11 mouse cellular contexts compared by ENCODE assay signal in the genomic region with DNA sequence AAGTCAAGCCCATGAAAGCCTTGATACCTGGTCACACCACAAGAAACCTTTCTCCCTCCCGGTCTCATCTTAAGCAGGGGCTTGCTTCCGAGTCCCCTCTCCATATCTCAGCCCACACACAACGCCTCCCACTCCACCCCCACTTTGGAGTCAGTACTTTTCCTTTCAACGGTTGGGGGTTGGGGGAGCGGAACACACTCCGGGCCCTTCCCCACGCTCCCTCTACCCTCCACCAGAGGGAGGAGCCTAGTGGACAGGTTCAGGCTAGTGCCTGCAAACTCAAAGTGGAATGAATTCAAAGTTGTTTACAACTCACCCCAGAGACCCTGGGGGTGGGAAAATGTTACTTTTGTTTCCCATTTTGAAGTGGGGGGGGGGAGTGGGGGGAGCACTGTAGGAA. TPM values are rescaled to one million over a fixed set of nuclear protein-coding genes. Genes with fewer than 3 reads are reported as not detected.
DNase-seq lines count a peak whose midpoint lies in the region; ATAC-seq and TF ChIP-seq lines count a peak whose summit lies in the region.
"Had no signal": no experiment of that assay in that cellular context is flagged by ENCODE, and none has a peak within 500 bp of the region (broad histone marks: within the 10 kb centered on the region; RNA-seq: fewer than 3 reads in every experiment).

No protein-coding gene starts in this region.

- H3K4me1 ChIP-seq in lung, embryonic 15.5 days = peaks cover 59% of the 10 kb centered on the region
- peaks cover 46% of the 10 kb centered on the region for H3K4me1 ChIP-seq in embryonic facial prominence, embryonic 14.5 days (ENCODE audit: control insufficient read depth, insufficient read depth, low read length)
- peaks cover 40% of the 10 kb centered on the region for H3K4me1 ChIP-seq in small intestine, adult 2 months (ENCODE audit: control insufficient read depth, insufficient read depth, insufficient read length, low read length)
- 0 out of 2 replicates have a peak, but pooled peaks cover 7% of the 10 kb centered on the region for H3K4me1 ChIP-seq in forebrain, embryonic 11.5 days (replicated peaks; ENCODE audit: control insufficient read depth, insufficient read depth, low read length)
- H3K4me1 ChIP-seq: forebrain, embryonic 15.5 days; hindbrain, embryonic 15.5 days had no signal

- H3K9me3 ChIP-seq in lung, embryonic 15.5 days = no peaks in the 10 kb centered on the region
- H3K9me3 ChIP-seq in embryonic facial prominence, embryonic 14.5 days (ENCODE audit: control insufficient read depth, low read length) = no peaks in the 10 kb centered on the region
- H3K9me3 ChIP-seq in forebrain, embryonic 11.5 days (ENCODE audit: control insufficient read depth, low read length) = no peaks in the 10 kb centered on the region
- H3K9me3 ChIP-seq: forebrain, embryonic 15.5 days; hindbrain, embryonic 15.5 days; midbrain, embryonic 12.5 days had no signal

- no peak overlapping the region for H3K9ac ChIP-seq in lung, embryonic 15.5 days
- H3K9ac ChIP-seq in embryonic facial prominence, embryonic 14.5 days (ENCODE audit: low read depth, low read length) = no peak overlapping the region; the same call in 1 of the 2 replicates
- no peak overlapping the region for H3K9ac ChIP-seq in forebrain, embryonic 11.5 days (ENCODE audit: low read length)
- H3K9ac ChIP-seq: forebrain, embryonic 15.5 days; hindbrain, embryonic 15.5 days; midbrain, embryonic 12.5 days had no signal

- H3K4me2 ChIP-seq in lung, embryonic 15.5 days = peak overlapping the region; percentile 26; the same call in 1 of the 2 replicates
- H3K4me2 ChIP-seq in embryonic facial prominence, embryonic 14.5 days (ENCODE audit: low read depth, low read length) = peak overlapping the region; percentile 44
- H3K4me2 ChIP-seq in forebrain, embryonic 11.5 days (ENCODE audit: low read depth, low read length, severe bottlenecking) = no peak overlapping the region
- H3K4me2 ChIP-seq: forebrain, embryonic 15.5 days; hindbrain, embryonic 15.5 days; midbrain, embryonic 12.5 days had no signal

- 0 out of 2 replicates have a peak overlapping the region, but pooled peaks have one; percentile 15 for H3K27ac ChIP-seq in lung, embryonic 15.5 days
- peak overlapping the region; percentile 53 for H3K27ac ChIP-seq in embryonic facial prominence, embryonic 14.5 days (replicated peaks; ENCODE audit: low read depth, low read length)
- H3K27ac ChIP-seq in small intestine, adult 2 months (ENCODE audit: insufficient read depth, low read depth, low read length) = peak overlapping the region; percentile 25; the same call in 1 of the 2 replicates
- H3K27ac ChIP-seq in forebrain, embryonic 11.5 days (ENCODE audit: low read depth, low read length) = no peak overlapping the region
- H3K27ac ChIP-seq: forebrain, embryonic 15.5 days; hindbrain, embryonic 15.5 days; midbrain, embryonic 12.5 days had no signal

- no peak overlapping the region for H3K4me3 ChIP-seq in lung, embryonic 15.5 days
- no peak overlapping the region for H3K4me3 ChIP-seq in embryonic facial prominence, embryonic 14.5 days (ENCODE audit: low read depth, low read length)
- H3K4me3 ChIP-seq in small intestine, adult 2 months (ENCODE audit: low read depth, low read length) = peak overlapping the region; percentile 29; the same call in 1 of the 2 replicates
- H3K4me3 ChIP-seq in forebrain, embryonic 11.5 days (ENCODE audit: low read depth, low read length) = no peak overlapping the region
- H3K4me3 ChIP-seq: forebrain, embryonic 15.5 days; hindbrain, embryonic 15.5 days; midbrain, embryonic 12.5 days had no signal

- no peak; the same call in 1 of the 2 replicates for ATAC-seq in lung, embryonic 15.5 days (ENCODE audit: borderline replicate concordance, extremely low read depth, low FRiP score, low TSS enrichment)
- ATAC-seq in embryonic facial prominence, embryonic 14.5 days (ENCODE audit: low read depth) = no peak
- ATAC-seq in monocyte, adult 5-6 weeks (replicated peaks; ENCODE audit: insufficient number of reproducible peaks, low FRiP score, low TSS enrichment, poor library complexity, severe bottlenecking) = no peak
- ATAC-seq in forebrain, embryonic 11.5 days (replicated peaks; ENCODE audit: low FRiP score) = no peak
- ATAC-seq: forebrain, embryonic 15.5 days had no signal

- TF ChIP-seq POLR2A in small intestine, adult 2 months (IDR thresholded peaks at IDR 0.05; ENCODE audit: low read depth, low read length) = no peak

- 9% methylated on average over 7 of the region's 7 CpGs for WGBS in lung, embryonic 15.5 days
- WGBS in embryonic facial prominence, embryonic 14.5 days = 9% methylated on average over 7 of the region's 7 CpGs
- WGBS in small intestine, adult 2 months = 12% methylated on average over 7 of the region's 7 CpGs
- 20% methylated on average over 7 of the region's 7 CpGs for WGBS in forebrain, embryonic 11.5 days

- peaks cover 30% of the 10 kb centered on the region for H3K36me3 ChIP-seq in lung, embryonic 15.5 days
- H3K36me3 ChIP-seq in embryonic facial prominence, embryonic 14.5 days (ENCODE audit: control insufficient read depth, insufficient read depth, low read length) = peaks cover 38% of the 10 kb centered on the region
- peaks cover 51% of the 10 kb centered on the region for H3K36me3 ChIP-seq in small intestine, adult 2 months (ENCODE audit: control insufficient read depth, insufficient read depth, low read length)
- H3K36me3 ChIP-seq in forebrain, embryonic 11.5 days (ENCODE audit: control insufficient read depth, insufficient read depth, low read length) = no peaks in the 10 kb centered on the region
- H3K36me3 ChIP-seq: forebrain, embryonic 15.5 days; hindbrain, embryonic 15.5 days; midbrain, embryonic 12.5 days had no signal

- no peak for DNase-seq in lung, postnatal 4 days
- DNase-seq in embryonic facial prominence, embryonic 14.5 days (ENCODE audit: low spot score) = peak; percentile 66
- peak; percentile 72 to 83 for DNase-seq in kidney, postnatal 25 days
- DNase-seq in forebrain, embryonic 11.5 days (ENCODE audit: low spot score) = no peak
- DNase-seq in cerebellum, adult 9-10 months = no peak

- TF ChIP-seq CTCF in small intestine, adult 2 months (IDR thresholded peaks at IDR 0.05; ENCODE audit: extremely low read depth, insufficient read length, insufficient replicate concordance, low read depth, low read length) = no peak

- H3K27me3 ChIP-seq in lung, embryonic 15.5 days = no peaks in the 10 kb centered on the region
- H3K27me3 ChIP-seq in embryonic facial prominence, embryonic 14.5 days (replicated peaks; ENCODE audit: control insufficient read depth, insufficient read depth, low read length) = no peaks in the 10 kb centered on the region
- no peaks in the 10 kb centered on the region for H3K27me3 ChIP-seq in small intestine, adult 2 months (ENCODE audit: control insufficient read depth, insufficient read depth, low read length)
- no peaks in the 10 kb centered on the region for H3K27me3 ChIP-seq in forebrain, embryonic 11.5 days (ENCODE audit: control insufficient read depth, insufficient read depth, low read length)
- H3K27me3 ChIP-seq: forebrain, embryonic 15.5 days; hindbrain, embryonic 15.5 days had no signal

RNA-seq across cellular contexts. Expression of a gene that starts 13.0 kb away (rescaled TPM):
- 161 and 178 TPM in 2 replicates for polyA plus RNA-seq in lung, embryonic 15.5 days (2015; fragmentation: Nextera tagmentation; extraction: Ambion mirVana)
- 57.1 and 58.4 TPM in 2 replicates for polyA plus RNA-seq in embryonic facial prominence, embryonic 14.5 days (2014; fragmentation: Nextera tagmentation; extraction: Ambion mirVana)
- 21.3 and 52.2 TPM in 2 replicates for polyA plus RNA-seq in small intestine, adult 2 months (2012; rRNA removed)
- total RNA-seq in monocyte, adult 5-6 weeks (2017) = 14.1 to 26.0 TPM (median 16.6 TPM) in 3 replicates
- 15.3 and 15.9 TPM in 2 replicates for polyA plus RNA-seq in forebrain, embryonic 11.5 days (2014; fragmentation: Nextera tagmentation; extraction: Ambion mirVana)

RNA-seq across cellular contexts. Expression of a gene that starts 25.7 kb away (rescaled TPM):
- polyA plus RNA-seq in lung, embryonic 15.5 days (2015; fragmentation: Nextera tagmentation; extraction: Ambion mirVana) = 41.3 and 42.7 TPM in 2 replicates
- polyA plus RNA-seq in embryonic facial prominence, embryonic 14.5 days (2014; fragmentation: Nextera tagmentation; extraction: Ambion mirVana) = 15.6 and 20.6 TPM in 2 replicates
- polyA plus RNA-seq in small intestine, adult 2 months (2012; rRNA removed) = 0.49 and 2.7 TPM in 2 replicates
- not detected in 3 replicates for total RNA-seq in monocyte, adult 5-6 weeks (2017)
- polyA plus RNA-seq in forebrain, embryonic 11.5 days (2014; fragmentation: Nextera tagmentation; extraction: Ambion mirVana) = not detected in 2 replicates

RNA-seq across cellular contexts. Expression of a gene that starts 26.1 kb away (rescaled TPM):
- polyA plus RNA-seq in lung, embryonic 15.5 days (2015; fragmentation: Nextera tagmentation; extraction: Ambion mirVana) = 65.8 and 69.0 TPM in 2 replicates
- polyA plus RNA-seq in embryonic facial prominence, embryonic 14.5 days (2014; fragmentation: Nextera tagmentation; extraction: Ambion mirVana) = 63.3 and 68.3 TPM in 2 replicates
- polyA plus RNA-seq in small intestine, adult 2 months (2012; rRNA removed) = 187 and 276 TPM in 2 replicates
- total RNA-seq in monocyte, adult 5-6 weeks (2017) = 17.0 to 30.1 TPM (median 24.9 TPM) in 3 replicates
- polyA plus RNA-seq in forebrain, embryonic 11.5 days (2014; fragmentation: Nextera tagmentation; extraction: Ambion mirVana) = 63.4 and 71.2 TPM in 2 replicates

RNA-seq across cellular contexts. Expression of a gene that starts 27.8 kb away (rescaled TPM):
- 9.4 and 10.7 TPM in 2 replicates for polyA plus RNA-seq in lung, embryonic 15.5 days (2015; fragmentation: Nextera tagmentation; extraction: Ambion mirVana)
- 0.42 and 0.52 TPM in 2 replicates for polyA plus RNA-seq in embryonic facial prominence, embryonic 14.5 days (2014; fragmentation: Nextera tagmentation; extraction: Ambion mirVana)
- polyA plus RNA-seq in small intestine, adult 2 months (2012; rRNA removed) = 0.19 and 127 TPM in 2 replicates
- total RNA-seq in monocyte, adult 5-6 weeks (2017) = not detected in 3 replicates
- not detected in 2 replicates for polyA plus RNA-seq in forebrain, embryonic 11.5 days (2014; fragmentation: Nextera tagmentation; extraction: Ambion mirVana)

RNA-seq across cellular contexts. Expression of a gene that starts 30.1 kb away (rescaled TPM):
- 17.1 and 17.6 TPM in 2 replicates for polyA plus RNA-seq in lung, embryonic 15.5 days (2015; fragmentation: Nextera tagmentation; extraction: Ambion mirVana)
- 12.5 and 14.7 TPM in 2 replicates for polyA plus RNA-seq in embryonic facial prominence, embryonic 14.5 days (2014; fragmentation: Nextera tagmentation; extraction: Ambion mirVana)
- polyA plus RNA-seq in small intestine, adult 2 months (2012; rRNA removed) = 35.0 and 79.8 TPM in 2 replicates
- 4.9 TPM in 1 of 3 replicates, not detected in the others for total RNA-seq in monocyte, adult 5-6 weeks (2017)
- 3.2 and 7.3 TPM in 2 replicates for polyA plus RNA-seq in forebrain, embryonic 11.5 days (2014; fragmentation: Nextera tagmentation; extraction: Ambion mirVana)

Comparison
In these comparisons a context has a peak if more than half of its experiments do, and no peak if none do; other contexts are left out.
1. DNase-seq: peak in embryonic facial prominence, embryonic 14.5 days (single experiment) and kidney, postnatal 25 days (2 of 2); none in lung, postnatal 4 days (0 of 2), forebrain, embryonic 11.5 days (single experiment) and cerebellum, adult 9-10 months (single experiment).